Mouse (Mus musculus): ENCODE measurements around the gene 4930402F06Rik. TPM values are rescaled to one million over a fixed set of nuclear protein-coding genes. Genes with fewer than 3 reads are reported as not detected.

The 4930402F06Rik gene
- total RNA-seq (2022): not detected

DNA sequence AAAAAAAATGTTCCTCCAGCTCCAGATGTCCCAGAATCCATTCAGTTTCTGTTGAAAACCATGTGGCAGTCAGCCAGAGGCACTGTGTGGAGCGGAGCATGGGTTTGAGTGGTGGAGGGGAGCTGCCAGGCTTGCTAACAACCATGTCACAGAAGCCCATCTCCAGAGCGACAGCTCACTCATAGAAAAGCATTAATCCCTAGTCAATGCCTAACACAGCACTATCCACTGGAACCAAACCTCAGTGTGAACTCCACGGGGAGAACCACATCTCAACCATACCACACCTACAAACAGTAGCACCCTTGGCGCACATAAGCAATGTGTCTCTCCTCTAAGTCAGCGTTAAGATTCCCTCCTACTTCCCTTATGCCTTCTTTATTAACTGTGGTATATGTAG, at the start of gene 4930402F06Rik:
TSS of gene 4930402F06Rik (minus strand) at position 80 of the 400 bp plus-strand sequence.
- DNase-seq (ENCODE audit: low spot score in 2 of 2): no peak

DNA sequence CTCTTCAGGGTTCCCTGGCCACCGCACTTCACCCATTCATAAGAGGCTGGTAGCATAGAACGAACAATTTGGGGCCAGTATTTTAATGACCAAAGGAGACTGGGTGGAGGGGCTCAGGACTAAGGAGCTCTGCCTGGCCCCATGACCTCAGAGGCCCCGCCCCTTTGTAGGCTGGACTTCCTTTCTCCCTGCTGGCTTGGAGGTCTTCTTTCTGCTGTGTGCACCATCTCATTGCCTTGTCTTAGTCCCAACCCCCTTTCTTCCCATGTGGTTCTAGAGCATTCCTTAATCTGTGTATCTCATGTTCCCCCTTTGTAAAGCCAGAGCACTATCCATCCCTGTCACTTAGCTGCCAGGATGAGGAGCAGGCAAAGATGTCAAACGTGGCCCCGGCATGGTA, 49.3 kb upstream of the 4930402F06Rik start:
- DNase-seq (ENCODE audit: low spot score in 2 of 2): no peak

DNA sequence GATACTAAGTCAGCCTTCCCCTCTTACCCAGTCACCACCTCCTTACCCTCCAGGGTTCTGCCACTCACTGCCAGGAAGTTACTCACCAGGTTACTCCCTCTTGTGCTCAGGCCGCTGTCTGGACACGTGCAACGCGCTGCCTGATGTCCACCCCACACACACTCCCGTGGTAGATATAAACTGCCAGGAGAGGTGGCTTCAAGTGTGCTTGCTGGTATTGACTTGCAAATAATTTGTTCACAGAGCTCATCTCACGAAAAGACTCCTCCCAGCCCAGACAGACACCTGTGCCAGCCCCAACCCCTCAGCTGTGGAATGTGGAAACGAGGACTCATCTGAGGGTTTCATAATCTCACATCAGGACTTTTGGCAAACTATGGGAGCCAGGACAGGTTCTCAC, 48.6 kb upstream of the 4930402F06Rik start:
- DNase-seq (ENCODE audit: low spot score in 2 of 2): no peak

DNA sequence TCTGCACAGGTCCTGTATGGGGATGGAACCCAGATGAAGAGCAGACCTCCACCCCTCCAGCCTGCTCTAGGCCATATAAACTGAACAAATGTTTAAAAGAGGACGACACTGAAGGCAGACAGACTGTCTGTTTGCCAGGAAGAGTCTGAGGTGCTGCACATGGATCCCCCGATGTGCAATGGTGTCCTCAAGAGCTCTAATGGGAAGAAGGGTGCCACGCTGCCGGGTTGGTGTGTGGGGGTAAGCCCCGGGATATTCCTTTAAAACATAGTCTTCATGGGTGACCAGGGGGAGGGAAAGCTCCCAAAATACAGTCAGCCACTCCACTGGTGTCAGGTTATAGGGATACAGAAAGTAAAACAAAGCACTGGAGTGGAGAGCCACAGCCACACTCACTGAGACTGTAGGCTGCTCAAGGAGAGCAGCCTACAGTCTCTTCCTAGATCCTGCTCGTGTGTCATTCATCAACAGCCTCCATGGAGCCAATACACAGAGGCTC, 47.8 kb upstream of the 4930402F06Rik start:
- DNase-seq (ENCODE audit: low spot score in 2 of 2): no peak

DNA sequence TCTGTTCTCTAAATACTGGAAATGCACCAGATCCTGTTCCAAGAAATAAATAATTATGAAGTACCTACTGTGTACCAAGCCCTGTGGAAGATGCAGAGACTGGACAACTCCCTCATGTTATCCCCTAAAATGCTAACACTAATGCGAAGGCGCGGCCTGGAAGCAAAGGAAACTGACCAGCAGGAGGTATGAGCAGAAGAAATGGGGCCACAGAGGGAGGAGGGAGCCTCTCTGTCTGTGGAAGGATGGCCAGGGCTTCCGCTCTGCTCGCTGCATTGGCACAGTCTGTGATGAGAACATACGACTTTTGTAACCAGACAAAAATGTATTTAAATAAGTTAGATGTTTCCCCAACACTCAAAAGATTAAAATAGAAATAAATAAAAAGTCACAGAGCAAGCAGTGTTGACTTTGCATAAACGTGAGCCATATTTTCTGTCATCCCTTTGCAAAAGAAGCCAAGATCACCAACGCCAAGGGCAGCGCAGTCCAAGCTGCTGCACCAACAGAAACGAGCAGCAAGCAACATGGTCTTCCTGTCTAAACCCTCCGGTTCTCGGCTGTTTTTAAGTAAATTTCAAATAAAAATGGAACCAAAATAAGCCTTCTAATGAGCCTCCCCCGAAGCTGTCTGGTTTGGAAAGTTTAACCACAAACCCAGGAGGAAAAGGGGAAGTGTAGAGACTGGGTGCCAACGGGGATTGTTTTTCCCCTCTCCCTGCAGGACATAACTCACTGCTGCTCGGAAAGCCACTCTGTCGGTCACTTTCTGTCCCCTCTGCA, 47.2 kb upstream of the 4930402F06Rik start:
- no peak for DNase-seq (ENCODE audit: low spot score in 2 of 2)

DNA sequence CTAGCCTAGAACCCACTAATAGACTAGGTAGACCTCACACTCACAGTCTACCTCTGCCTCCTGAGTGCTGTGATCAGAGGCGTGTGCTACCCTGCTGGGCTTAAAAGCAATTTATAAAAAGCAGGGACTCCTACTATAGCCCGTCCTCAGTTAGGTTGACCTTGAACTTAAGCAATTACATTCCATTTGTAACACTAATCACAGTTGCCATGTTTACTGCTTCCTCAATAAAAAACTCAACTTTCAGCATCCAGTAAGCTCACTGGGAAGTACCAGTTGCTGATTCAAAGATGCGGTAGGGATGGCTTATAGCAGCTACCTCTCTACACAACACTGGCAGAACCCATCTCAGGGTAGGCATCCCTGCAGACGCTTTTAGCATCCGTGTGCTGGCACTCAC, 46.4 kb upstream of the 4930402F06Rik start:
- DNase-seq (ENCODE audit: low spot score in 2 of 2): no peak

DNA sequence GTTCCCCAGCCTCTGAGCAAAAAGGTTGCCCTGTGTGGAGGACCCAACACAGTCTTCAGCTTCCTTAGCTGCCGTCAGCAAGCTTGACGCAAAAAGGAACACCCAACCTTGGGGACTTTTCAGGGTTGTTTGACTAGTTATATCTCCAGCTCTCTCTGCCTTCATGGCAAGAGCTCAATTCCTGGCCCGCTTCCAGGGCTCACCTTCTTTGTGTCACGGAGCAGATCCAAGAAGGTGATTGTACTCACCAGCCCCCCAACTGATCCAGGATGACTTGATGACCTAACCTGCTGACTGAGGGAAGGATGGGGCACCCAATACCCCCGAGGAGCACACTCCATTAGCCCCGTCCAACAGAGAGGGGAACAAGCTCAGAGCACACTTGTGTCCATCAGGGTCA, 45.1 kb upstream of the 4930402F06Rik start:
- no peak for DNase-seq (ENCODE audit: low spot score in 2 of 2)

DNA sequence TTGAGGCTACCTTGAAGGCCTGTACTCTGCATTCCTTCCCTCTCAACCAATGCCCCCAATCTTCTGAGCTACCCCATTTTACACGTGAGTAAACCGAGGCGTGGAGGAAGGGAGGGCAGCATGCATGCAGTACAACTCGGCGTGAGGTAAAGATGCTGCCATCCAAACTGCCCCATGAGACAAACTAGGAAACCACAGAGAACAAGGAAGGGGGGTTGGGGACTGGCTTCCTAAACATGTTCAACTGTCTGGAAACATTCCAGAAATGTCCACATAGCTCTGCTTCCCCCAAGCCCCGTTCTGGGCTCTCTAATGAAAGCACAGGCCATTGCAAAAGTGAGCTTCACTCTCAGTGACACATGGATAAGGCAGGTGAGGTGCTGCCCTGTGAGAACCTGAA, 44.4 kb upstream of the 4930402F06Rik start:
- no peak for DNase-seq (ENCODE audit: low spot score in 2 of 2)

DNA sequence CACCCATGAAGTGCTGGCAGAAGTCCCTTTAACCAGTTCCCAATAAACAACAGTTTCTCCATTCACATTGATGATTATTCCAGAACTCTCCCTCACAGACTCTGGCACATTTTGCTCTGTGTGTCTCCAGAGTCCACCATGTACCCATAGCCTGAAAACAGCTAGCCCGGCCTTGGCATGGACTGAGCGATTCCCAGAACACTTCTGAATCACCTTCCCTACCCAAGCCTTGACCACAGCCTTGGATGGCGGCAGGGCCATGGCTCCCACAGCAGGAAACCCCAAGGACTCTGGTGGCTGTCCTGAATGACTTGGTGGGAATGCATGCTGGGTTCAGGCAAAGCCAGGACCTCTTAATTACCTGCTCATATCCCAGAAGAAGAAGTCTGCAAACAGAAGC, 43.5 kb upstream of the 4930402F06Rik start:
- DNase-seq (ENCODE audit: low spot score in 2 of 2): no peak

DNA sequence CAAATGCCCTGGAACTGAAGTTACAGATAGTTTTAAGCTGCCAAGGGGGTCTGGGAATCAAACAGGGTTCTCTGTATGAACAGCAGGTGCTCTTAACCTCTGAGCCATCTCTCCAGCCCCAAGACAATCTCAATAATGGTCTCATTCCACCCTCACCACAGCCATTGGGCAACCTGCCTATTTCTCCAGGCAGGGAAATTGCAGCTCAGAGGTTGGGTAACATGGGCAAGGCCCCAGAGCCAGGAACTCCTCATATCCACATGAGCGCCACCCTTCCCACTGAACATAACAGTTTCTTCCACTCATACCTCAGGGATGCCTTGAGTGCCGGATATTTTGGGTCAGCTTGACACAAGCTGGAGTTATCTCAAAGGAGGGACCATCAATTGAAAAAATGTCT, 40.8 kb upstream of the 4930402F06Rik start:
- no peak for DNase-seq (ENCODE audit: low spot score in 2 of 2)

DNA sequence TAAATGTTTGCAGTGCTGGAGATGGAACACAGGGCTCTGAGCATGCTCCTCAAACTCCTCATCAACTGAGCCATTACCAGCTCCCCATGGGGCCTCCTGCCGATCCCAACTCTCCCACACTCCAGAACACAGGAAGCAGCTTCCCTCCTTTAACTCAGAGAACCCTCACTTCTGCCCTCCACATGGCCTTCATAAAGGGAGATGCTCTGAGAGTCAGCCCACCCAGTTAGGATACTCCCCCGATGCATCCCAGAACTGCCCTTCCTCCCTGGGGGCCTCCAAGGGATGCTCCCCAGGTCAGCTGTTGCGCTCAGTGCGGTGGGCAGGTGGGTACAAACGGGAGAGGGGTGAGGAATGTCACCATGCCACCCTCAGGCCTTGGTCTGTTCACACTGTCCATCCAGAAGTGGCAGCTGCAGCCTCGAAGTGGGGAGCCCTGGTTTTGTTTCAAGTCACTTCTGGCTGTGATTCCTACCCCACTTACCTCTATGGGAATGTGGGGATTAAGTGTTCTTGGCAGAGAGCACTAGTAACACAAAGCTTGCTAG, 37.7 kb upstream of the 4930402F06Rik start:
- DNase-seq (ENCODE audit: low spot score in 2 of 2): no peak

DNA sequence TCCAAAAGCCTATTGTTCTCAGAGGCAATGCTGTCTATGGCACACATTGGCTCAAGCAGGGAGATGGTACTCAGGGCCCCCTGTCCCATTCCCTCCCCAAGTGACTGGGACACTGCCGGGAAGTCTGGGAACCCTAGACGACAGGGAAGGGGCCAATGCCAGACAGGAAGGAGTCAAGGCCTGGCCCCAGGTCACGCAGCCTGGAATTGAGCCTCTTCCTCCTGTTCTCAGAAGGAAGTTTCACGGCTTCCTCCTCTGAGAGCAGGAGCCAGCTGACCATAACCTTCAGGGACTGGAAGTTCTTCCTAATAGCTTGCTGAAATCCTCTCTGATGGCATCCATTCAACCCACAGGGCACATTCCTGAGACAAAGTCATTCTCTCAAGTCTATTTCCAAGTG, 36.5 kb upstream of the 4930402F06Rik start:
- no peak for DNase-seq (ENCODE audit: low spot score in 2 of 2)

DNA sequence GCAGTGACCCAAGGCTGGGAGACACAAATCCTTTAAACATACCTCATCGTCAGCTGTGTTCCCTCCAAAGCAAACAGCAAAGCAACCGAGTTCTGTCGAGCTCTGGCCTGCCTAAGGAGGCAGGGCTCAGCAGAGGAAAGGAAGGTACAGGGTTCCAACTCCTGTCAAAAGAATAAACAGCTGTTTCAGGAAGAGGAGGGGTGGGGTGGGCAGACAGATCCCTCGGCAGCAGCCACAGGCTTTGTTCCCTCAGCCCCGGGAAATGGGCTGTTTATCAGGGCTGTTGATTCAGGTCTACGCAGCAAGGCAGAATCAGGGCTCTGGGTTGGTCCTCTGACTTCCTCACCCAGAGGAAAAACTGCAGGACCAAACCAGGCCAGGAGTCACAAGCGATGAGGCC, 35.5 kb upstream of the 4930402F06Rik start:
- no peak for DNase-seq (ENCODE audit: low spot score in 2 of 2)

DNA sequence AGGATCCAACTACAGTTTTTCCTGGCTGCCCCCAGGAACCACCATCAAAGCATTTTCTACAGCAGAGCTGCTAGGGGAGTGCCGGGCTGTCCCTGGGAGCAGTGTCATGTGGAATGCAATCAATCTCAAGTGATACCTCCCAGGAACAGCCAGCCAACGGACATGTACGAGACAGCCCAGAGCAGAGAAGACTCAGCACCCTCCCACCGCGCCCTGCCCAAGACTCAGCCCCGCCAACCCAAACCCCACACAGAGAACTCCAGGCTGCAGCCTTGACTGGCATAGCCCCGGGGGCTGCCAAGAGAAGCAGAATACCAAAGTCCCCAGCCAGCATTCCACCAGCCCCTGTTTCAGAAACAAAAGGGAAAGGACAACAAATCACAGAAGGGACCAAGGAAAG, 35.0 kb upstream of the 4930402F06Rik start:
- DNase-seq (ENCODE audit: low spot score in 2 of 2): no peak

DNA sequence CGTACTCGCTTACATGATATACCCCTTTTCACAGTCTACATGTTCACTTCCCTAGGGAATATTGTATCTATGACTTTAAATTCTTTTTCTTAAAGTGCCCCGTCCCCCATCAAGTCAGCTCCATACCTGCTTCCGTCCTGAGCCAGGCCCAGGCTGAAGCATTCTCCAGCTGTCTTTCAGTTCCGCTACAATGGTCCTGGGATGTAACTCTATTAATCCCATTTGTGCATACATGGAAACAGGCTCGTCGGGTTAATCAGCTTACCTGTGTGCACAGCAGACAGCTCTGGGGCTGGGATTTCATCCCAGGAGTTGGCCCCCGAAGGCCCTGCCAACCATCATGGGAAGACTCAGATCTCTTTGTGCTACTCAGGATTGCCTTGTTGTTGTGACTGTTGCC, 33.8 kb upstream of the 4930402F06Rik start:
- DNase-seq (ENCODE audit: low spot score in 2 of 2): no peak

DNA sequence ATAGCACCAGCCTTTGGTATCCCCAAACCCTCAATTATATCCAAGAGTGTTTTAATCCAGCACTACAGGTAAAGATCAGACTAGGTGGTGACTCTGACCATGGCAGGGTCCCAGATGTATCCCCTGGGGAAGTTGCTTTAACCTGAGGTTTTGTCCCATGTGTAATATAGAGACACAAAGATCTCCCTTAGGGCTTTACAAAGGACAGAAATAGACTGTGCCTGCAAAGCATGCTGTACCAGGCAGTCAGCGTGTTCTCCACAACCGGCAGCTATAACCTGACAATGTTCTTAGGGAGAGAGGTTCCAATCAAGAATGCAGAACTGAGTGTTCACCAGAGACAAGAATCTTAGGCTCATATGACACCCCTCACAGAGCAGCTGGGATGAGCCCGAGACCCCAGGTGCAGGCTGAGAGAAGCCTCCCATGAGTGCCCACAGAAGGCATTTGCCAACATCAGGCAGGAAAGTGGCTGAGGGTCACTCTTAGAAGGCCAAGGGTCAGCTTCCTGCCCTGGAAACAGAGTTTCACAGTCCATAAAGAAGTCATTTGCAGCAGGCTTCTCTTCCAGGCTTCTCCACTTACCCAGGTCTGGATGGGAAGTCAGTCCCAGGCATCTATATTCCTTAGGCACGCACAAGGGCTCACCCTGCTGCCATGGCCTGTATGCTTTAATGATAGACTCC, 31.8 kb upstream of the 4930402F06Rik start:
- no peak for DNase-seq (ENCODE audit: low spot score in 2 of 2)

DNA sequence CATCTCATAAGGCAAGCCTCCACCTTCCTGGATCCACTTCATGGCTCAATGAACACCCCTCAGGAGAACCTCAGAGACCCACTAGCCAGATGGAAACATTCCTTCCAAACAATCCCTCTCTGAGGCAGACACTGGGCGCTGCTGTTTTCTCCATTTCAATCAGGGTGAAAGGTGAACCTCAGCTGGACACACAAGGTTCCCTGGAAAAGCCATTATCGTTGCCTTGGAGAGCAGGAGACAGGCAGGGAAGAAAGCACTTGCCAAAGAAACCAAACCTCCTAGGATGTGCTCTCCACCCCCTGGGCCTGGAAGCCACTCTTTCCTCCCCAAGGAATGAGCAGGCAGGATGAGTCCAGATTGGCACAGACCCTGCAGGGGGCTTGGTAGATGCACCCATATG, 30.6 kb upstream of the 4930402F06Rik start:
- no peak for DNase-seq (ENCODE audit: low spot score in 2 of 2)

DNA sequence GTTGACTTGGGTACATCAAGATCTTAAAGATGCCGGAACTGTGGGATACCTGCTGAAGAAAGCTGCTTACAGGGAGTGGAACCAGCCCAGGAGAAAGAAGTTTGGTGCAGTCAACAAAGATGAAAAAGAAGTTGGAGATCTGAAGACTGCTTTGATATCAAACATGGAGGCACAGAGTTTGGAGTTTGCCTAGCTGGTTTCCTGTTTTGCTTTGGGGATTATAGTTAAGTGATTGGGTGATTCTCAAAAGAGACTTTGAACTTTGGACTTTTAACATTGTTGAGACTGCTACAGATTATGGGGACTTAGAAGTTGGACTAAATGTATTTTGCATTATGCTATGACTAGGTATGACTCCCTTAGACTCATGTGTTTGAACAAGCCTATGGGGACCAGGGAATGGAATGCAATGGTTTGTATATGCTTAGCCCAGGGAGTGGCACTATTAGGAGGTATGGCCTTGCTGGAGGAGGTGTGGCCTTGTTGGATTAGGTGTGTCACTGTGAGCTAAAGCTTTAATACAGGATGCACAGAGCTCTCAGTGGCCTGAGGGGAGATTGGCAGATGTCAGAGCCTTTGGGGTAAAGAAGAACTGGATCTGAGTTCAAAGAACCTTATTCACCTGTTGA, 26.9 kb upstream of the 4930402F06Rik start:
- no peak for DNase-seq (ENCODE audit: low spot score in 2 of 2)

DNA sequence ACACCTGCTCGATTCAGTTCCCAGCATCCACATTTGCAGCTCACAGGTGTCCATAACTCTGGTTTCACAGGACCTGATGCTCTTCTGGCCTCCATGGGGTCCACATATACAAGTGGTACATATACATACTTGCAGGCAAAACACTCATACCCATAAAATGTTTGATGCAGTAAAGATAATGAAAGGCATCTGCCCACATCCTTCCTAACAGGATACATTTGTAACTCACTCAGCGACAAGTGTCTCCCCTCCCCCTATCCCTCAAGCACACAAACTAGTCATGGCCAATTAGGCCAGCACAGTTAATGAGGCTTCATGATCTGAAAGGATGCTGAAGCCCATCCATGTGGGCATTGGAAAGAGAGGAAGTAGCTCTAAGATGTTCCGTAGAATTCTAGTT, 25.4 kb upstream of the 4930402F06Rik start:
- no peak for DNase-seq (ENCODE audit: low spot score in 2 of 2)

DNA sequence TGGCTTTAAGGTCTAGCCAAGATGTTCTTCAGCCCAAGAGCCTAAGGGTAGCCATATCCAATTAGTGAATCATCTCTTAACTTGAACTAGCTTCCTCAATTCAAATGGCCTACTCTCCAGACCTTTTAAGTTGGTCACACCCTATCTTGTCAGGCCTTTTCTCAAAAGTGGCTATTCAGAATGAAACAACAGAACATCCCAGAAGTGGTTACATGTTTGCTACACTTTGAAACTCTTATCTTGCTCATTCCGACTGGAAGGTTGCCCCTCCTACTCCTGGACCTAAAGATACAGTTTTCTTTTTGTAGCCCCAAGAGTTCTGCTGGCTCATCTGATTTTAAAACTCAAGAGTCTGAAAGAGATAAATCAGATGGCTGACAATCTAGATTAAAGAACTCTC, 23.7 kb upstream of the 4930402F06Rik start:
- DNase-seq (ENCODE audit: low spot score in 2 of 2): no peak

DNA sequence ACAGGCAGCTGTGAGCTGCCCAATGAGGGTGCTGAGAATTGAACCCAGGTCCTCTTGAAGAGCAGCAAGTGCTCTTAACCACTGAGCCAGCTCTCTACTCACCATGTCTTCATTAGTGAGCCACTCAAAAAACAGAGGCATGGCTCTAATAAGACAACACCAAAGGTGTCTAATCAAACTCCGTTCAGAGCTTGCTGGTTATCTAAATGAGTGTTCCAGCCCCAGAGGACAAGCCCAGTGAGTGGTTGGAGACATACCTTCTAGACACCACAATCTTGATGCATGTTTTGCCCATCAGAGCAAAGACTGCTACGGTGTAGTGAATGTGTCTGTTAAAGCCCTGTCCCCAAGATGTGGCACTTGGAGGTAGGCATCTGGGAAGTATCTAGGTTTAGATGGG, 22.7 kb upstream of the 4930402F06Rik start:
- DNase-seq (ENCODE audit: low spot score in 2 of 2): no peak

DNA sequence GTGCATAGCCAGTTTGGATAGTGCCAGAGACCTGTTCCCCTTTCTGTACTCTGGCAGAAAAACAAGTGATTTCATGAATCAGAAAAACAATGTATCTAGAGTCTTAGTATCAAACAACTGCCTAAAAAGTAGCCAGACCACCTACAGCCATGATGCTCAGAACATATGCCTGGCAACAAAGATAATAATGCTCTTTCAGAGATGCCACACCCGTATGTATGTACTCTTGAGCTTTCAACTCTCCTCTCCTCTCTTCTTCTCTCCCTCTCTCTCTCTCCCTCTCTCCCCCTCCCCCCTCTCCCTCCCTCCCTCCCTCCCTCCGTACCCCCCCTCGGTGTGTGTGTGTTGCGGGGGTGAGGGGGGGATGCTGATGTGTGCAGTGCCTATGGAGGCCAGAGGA, 22.3 kb upstream of the 4930402F06Rik start:
- DNase-seq (ENCODE audit: low spot score in 2 of 2): no peak

All from gastrocnemius, adult 8-10 months (tissue).